Mouse (Mus musculus) lung, postnatal 0 days (tissue): ENCODE measurements around the gene Edc4.

Experiments used
- CTCF ChIP-seq: IDR thresholded peaks from 2 replicates; pipeline ENCODE4 v1.5.1; 2016; ENCODE audit warnings: antibody characterized with exemption, mild to moderate bottlenecking
- EP300 ChIP-seq: IDR thresholded peaks from 2 replicates; pipeline ENCODE4 v1.6.1; 2016; ENCODE audit warnings: antibody characterized with exemption, mild to moderate bottlenecking, control low read depth

- peak; percentile 82 for TF ChIP-seq CTCF
- peak; percentile 34; the same call in 1 of the 2 replicates for TF ChIP-seq EP300
These were observed 25.9 kb upstream of the Edc4 start, which contains the start of gene Thap11 for GRCm38 (mm10) chr8:105854715-105855216.
